Mouse (Mus musculus) heart, embryonic 14.5 days (tissue): ENCODE data around the gene Gdpd1. TPM values are rescaled to one million over a fixed set of nuclear protein-coding genes. Genes with fewer than 3 reads are reported as not detected.
A peak's percentile ranks its signal among the peaks of the same experiment; 100 is the strongest.

Experiments used
- ATAC-seq: fragments of 200-750 bp; cut with Nextera tagmentation; 2 replicates; pipeline ENCODE4 v1.8.0; 2017; ENCODE audit warnings: low read depth, moderate TSS enrichment; ENCODE audit not compliant: insufficient number of reproducible peaks, insufficient read depth, low FRiP score
- H3K27ac ChIP-seq, 2 experiments: fragments of 200-500 bp in 1 of 2; fragments of 300-500 bp in 1 of 2; sonication (generic) in 1 of 2; replicated peaks in 1 of 2; 2 replicates each; pipeline ENCODE4 v1.5.1; 2012 to 2014; ENCODE audit warnings: low read depth in 2 of 2, low read length in 2 of 2, control low read depth in 1 of 2, mild to moderate bottlenecking in 1 of 2, mixed read lengths in 1 of 2; ENCODE audit not compliant: control insufficient read depth in 1 of 2, insufficient read depth in 1 of 2
- H3K27me3 ChIP-seq: fragments of 300-500 bp; sonication (generic); 2 replicates; pipeline ENCODE4 v1.6.1; 2014; ENCODE audit warnings: mild to moderate bottlenecking, low read length, control low read depth; ENCODE audit not compliant: control insufficient read depth, insufficient read depth
- H3K36me3 ChIP-seq: fragments of 300-500 bp; sonication (generic); 2 replicates; pipeline ENCODE4 v1.6.1; 2014; ENCODE audit warnings: mild to moderate bottlenecking, control low read depth, low read length, mixed read lengths; ENCODE audit not compliant: control insufficient read depth, insufficient read depth
- H3K4me1 ChIP-seq, 2 experiments: fragments of 200-500 bp in 1 of 2; fragments of 300-500 bp in 1 of 2; sonication (generic) in 1 of 2; 2 replicates each; pipeline ENCODE4 v1.6.1; 2012 to 2014; ENCODE audit warnings: low read length in 2 of 2, control low read depth in 1 of 2, mixed read lengths in 1 of 2; ENCODE audit not compliant: control insufficient read depth in 2 of 2, insufficient read depth in 2 of 2
- H3K4me2 ChIP-seq: fragments of 300-500 bp; sonication (generic); 2 replicates; pipeline ENCODE4 v1.6.1; 2014; ENCODE audit warnings: mild to moderate bottlenecking, low read length
- H3K4me3 ChIP-seq, 2 experiments: fragments of 200-500 bp in 1 of 2; fragments of 300-500 bp in 1 of 2; sonication (generic) in 1 of 2; 2 replicates each; pipeline ENCODE4 v1.5.1; 2012 to 2014; ENCODE audit warnings: low read length in 2 of 2, mild to moderate bottlenecking in 2 of 2, control low read depth in 1 of 2, low read depth in 1 of 2, moderate library complexity in 1 of 2; ENCODE audit not compliant: control insufficient read depth in 1 of 2, insufficient read depth in 1 of 2
- H3K9ac ChIP-seq: fragments of 300-500 bp; sonication (generic); 2 replicates; pipeline ENCODE4 v1.6.1; 2014; ENCODE audit warnings: mild to moderate bottlenecking, low read length
- H3K9me3 ChIP-seq: fragments of 300-500 bp; sonication (generic); 2 replicates; pipeline ENCODE4 v1.6.1; 2016; ENCODE audit warnings: low read length, control low read depth; ENCODE audit not compliant: control insufficient read depth
- WGBS: fragments of 180-500 bp; shearing (Covaris S2); extraction: QIAGEN DNeasy Blood & Tissue Kit; methylation state at CpG from one replicate; pipeline ENCODE4 v1.1.7; 2014; 5-methylcytosine and 5-hydroxymethylcytosine counted together
- microRNA counts: library from miRNA; unstranded; fragments of <30 nt; microRNA quantifications from one replicate; lab custom pipeline; 2016
- microRNA-seq: library from miRNA; unstranded; fragments of <30 nt; microRNA quantifications from one replicate; pipeline ENCODE4, GENCODE M21; 2016
- polyA plus RNA-seq: library from polyadenylated mRNA; unstranded; fragments of >200 nt; fragmentation: Nextera tagmentation; extraction: Ambion mirVana; gene quantifications from 2 replicates; pipeline ENCODE4 v1.2.1, GENCODE M21; 2014

Gdpd1 gene
- polyA plus RNA-seq, 1 experiment from 2014 or later, result 30.1 TPM

- H3K36me3 ChIP-seq, result peaks cover 19% of the 10 kb centered on the region
- no peak overlapping the region for H3K4me3 ChIP-seq
- no peak for ATAC-seq
- no peak overlapping the region for H3K27ac ChIP-seq
- 59% methylated on average over 3 of the region's 3 CpGs for WGBS
- H3K9ac ChIP-seq, result peak overlapping the region; percentile 56
- H3K27me3 ChIP-seq, result no peaks in the 10 kb centered on the region
- peak overlapping the region; percentile 35 for H3K4me2 ChIP-seq
- no peaks in the 10 kb centered on the region for H3K9me3 ChIP-seq
- H3K4me1 ChIP-seq, result peaks cover 16 to 62% of the 10 kb centered on the region in 2 experiments
These were observed 83.6 kb downstream of the Gdpd1 start for GRCm38 (mm10) chr11:86990309-86990708.

DNA sequence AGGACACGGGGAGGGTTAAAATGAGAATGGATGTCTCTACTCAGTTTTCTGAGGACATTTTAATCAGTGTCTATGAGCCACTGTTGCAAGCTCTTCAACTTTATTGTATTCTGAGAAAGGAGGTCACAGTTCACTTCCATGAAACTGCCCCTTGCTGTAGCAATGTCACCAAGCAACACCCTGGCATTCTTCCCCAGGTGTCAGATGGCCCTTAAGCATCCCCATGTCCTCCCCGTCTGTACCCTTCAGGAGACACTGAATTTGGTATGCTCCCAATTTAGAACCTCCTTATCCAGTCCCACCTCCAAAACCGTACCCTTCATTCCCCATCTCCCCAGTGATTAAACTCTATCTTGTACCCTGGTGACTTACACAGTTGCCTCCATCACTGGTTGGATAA, 88.9 kb downstream of the Gdpd1 start:
- Histone ChIP-seq H3K27me3 (no peaks in the 10 kb centered on the region), H3K27ac (no peak overlapping the region), H3K9me3 (no peaks in the 10 kb centered on the region), H3K4me1 (peaks cover 22 to 72% of the 10 kb centered on the region in 2 experiments), H3K4me2 (no peak overlapping the region), H3K4me3 (no peak overlapping the region), H3K36me3 (peaks cover 14% of the 10 kb centered on the region), H3K9ac (no peak overlapping the region)
- ATAC-seq, result no peak
- 52% methylated on average over 3 of the region's 3 CpGs for WGBS

MicroRNA genes within 50 kb of the gene (microRNA counts, 519-probe panel; counts per million panel counts)
- microRNA mmu-miR-301a (lab: Ali Mortazavi, UCI), result 6,722 counts per million, percentile 92 among the panel's probes with 10 or more counts

Small RNA genes lying within 50 kb of the gene (microRNA-seq; reads per million reads assigned to microRNA genes)
- gene Mir301, result 1,614 reads per million, percentile 81 among the genes with 10 or more reads in this experiment

Other genes starting within 250 kb of the Gdpd1 start
- gene Ypel2, start 80.4 kb downstream of the Gdpd1 start, polyA plus RNA-seq, result 22.8 and 23.5 TPM in 2 replicates
- gene Smg8, start 12.7 kb upstream of the Gdpd1 start, polyA plus RNA-seq, result 12.9 and 14.0 TPM in 2 replicates
- 7.5 and 8.0 TPM in 2 replicates for gene Prr11, start 34.6 kb upstream of the Gdpd1 start, polyA plus RNA-seq
- gene Ska2, start 35.2 kb upstream of the Gdpd1 start, polyA plus RNA-seq, result 61.1 and 65.3 TPM in 2 replicates
- gene Trim37, start 53.0 kb upstream of the Gdpd1 start, polyA plus RNA-seq, result 18.5 and 21.3 TPM in 2 replicates